Mouse (Mus musculus): ENCODE measurements around the gene Gm15262. TPM values are rescaled to one million over a fixed set of nuclear protein-coding genes. Genes with fewer than 3 reads are reported as not detected.

Gm15262 gene
- polyA plus RNA-seq, 1 experiment from 2014 or later, result not detected

DNA sequence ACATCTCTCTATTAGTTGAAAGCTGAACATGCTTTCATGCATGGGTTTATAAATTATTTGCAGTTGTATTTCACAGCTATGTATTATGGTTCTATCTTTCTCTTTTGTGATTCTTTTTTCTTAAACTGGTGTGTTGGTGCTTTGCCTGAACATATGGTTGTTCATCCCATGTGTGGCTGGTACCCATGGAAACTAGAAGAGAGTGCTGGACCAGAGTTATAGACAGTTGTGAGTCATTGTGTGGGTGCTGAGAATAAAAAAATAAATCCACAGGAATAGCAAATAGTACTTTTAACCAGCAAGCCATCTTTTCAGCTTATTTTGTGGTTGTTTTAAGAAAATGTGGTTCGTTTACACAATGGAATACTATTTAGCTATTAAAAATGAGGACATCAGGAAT, 123.9 kb downstream of the Gm15262 start:
- no peak overlapping the region for H3K4me2 ChIP-seq
- ATAC-seq (replicated peaks; ENCODE audit: low FRiP score) (no peak), DNase-seq (ENCODE audit: low spot score) (no peak)
- no peaks in the 10 kb centered on the region for H3K36me3 ChIP-seq (ENCODE audit: control insufficient read depth, insufficient read depth, low read length)
- H3K9ac ChIP-seq (ENCODE audit: low read depth, low read length), result no peak overlapping the region
- no peak overlapping the region for H3K27ac ChIP-seq (ENCODE audit: low read depth, low read length)
- H3K4me3 ChIP-seq (ENCODE audit: low read depth, low read length), result no peak overlapping the region
- H3K9me3 ChIP-seq (ENCODE audit: control insufficient read depth, low read length), result no peaks in the 10 kb centered on the region
- H3K27me3 ChIP-seq (replicated peaks; ENCODE audit: control insufficient read depth, insufficient read depth, low read length), result no peaks in the 10 kb centered on the region
- 62% methylated on average over 1 of the region's 1 CpGs for WGBS
- H3K4me1 ChIP-seq (replicated peaks; ENCODE audit: control insufficient read depth, insufficient read depth, low read length), result no peaks in the 10 kb centered on the region

Other genes starting within 250 kb of the Gm15262 start
- 2.0 and 2.7 TPM in 2 replicates for gene Scml2, start 170.3 kb upstream of the Gm15262 start, polyA plus RNA-seq (2014; fragmentation: Nextera tagmentation; extraction: Ambion mirVana)

All from liver, embryonic 11.5 days (tissue).